Mouse (Mus musculus): ENCODE results near the gene Usp54.

Gene Usp54

GRCm38 (mm10) chr14:20640644-20641437, at the start of gene Usp54:
Gene Usp54, minus strand, starts transcription at chr14:20641063.
- peak; percentile 99 for ATAC-seq (ENCODE audit: low TSS enrichment)

DNA sequence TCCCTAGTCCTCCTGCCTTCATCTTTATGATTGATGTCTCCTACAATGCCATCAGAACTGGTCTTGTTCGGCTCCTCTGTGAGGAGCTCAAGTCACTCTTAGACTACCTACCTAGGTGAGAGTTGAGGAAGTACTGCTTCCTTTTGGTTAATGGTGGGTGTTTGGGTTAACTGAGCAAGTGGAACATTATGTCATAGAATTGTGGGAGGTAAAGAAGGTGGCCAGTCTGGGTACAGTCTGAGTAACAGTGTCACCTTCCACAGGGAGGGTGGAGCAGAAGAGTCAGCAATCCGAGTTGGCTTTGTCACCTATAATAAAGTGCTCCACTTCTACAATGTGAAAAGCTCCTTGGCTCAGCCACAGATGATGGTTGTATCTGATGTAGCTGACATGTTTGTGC, 48.1 kb upstream of the Usp54 start:
- no peak for ATAC-seq (ENCODE audit: low TSS enrichment)

- peak; percentile 82 for ATAC-seq (ENCODE audit: low TSS enrichment)
Observed at GRCm38 (mm10) chr14:20686576-20686975, 45.7 kb upstream of the Usp54 start.

DNA sequence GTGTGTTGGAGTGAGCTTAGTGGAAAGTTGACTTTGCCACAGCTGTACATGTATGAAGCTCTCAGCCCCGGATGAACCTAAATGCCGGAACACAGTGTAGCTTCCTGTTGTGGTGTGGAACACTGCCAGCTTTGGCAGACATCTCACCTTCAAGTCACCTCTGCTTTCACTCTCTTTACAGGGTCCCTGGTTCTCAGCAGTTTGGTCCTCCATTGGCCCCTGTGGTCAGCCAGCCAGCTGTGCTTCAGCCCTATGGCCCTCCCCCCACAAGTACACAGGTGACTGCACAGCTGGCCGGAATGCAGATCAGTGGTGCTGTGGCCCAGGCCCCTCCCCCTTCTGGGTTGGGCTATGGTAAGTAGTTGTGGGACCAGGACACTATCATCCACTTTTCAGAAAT, 41.6 kb upstream of the Usp54 start:
- ATAC-seq (ENCODE audit: low TSS enrichment), result no peak

DNA sequence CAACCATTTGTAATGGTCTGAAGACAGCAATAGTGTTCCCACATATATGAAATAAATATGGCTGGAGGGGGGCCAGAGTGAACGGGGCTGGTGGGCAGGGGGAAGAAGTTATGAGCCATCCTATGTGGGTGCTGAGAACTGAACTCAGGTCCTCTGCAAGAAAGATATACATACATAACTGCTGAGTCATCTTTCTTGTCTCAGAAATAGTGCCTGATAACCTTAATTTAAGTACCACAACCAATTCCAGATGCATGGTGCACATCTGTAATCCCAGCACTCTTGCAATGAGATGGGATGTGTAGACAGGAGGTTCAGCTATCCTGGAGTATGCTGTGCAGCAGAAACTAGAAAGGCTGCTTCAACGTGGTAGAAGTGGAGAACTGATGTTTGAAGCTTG, 40.9 kb upstream of the Usp54 start:
- no peak for ATAC-seq (ENCODE audit: low TSS enrichment)

GRCm38 (mm10) chr14:20677906-20678305, 37.0 kb upstream of the Usp54 start:
- no peak for ATAC-seq (ENCODE audit: low TSS enrichment)

GRCm38 (mm10) chr14:20674064-20674833, 33.4 kb upstream of the Usp54 start, which contains the start of gene Sec24c:
Gene Sec24c, plus strand, starts transcription at chr14:20674308.
- peak; percentile 95 for ATAC-seq (ENCODE audit: low TSS enrichment)

GRCm38 (mm10) chr14:20673735-20674063, 32.8 kb upstream of the Usp54 start:
- ATAC-seq (ENCODE audit: low TSS enrichment), result peak; percentile 60

- no peak for ATAC-seq (ENCODE audit: low TSS enrichment)
Observed at GRCm38 (mm10) chr14:20672990-20673389, 32.1 kb upstream of the Usp54 start.

GRCm38 (mm10) chr14:20668154-20668810, 27.4 kb upstream of the Usp54 start, which contains the start of gene Synpo2l:
Gene Synpo2l, minus strand, starts transcription at chr14:20668354.
- no peak for ATAC-seq (ENCODE audit: low TSS enrichment)

DNA sequence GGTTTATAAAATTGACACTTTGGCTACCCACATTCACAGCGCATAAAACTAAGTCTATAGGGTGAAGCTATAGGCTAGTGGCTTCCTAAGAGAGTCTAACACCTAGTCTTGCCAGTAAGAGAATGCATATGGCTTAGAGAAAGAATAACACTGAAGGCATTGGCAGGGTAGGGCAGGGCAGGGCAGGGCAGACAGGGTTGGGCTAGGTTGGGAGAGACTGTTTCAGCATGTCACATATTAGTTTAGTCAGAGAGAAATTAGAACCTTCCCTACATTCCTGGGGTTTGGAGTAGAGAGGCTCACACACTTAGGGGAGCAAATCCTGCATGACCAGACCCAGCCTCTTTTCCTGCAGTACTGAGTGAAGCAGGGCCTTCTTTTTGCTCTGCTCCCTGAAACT, 26.6 kb upstream of the Usp54 start:
- ATAC-seq (ENCODE audit: low TSS enrichment), result no peak

DNA sequence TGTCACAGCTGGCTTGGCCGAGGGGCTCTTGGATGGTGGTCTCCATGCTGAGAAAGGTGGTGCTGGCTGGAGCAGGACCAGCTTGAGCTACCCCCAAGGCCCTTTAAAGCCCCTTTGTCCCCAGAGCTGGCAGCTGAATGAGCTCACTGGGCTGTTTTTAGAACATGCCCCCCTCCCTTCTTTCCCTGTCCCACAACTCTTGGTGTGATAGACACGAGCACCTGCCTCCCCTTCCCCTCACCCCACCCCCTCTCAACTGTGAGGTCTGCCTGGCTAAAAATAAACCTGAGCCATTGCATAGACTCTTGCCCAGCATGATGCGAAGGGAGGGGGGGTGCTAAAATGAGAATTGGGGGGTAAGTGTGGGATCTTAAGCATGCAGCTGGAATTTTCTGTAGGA, 23.6 kb upstream of the Usp54 start:
- no peak for ATAC-seq (ENCODE audit: low TSS enrichment)

DNA sequence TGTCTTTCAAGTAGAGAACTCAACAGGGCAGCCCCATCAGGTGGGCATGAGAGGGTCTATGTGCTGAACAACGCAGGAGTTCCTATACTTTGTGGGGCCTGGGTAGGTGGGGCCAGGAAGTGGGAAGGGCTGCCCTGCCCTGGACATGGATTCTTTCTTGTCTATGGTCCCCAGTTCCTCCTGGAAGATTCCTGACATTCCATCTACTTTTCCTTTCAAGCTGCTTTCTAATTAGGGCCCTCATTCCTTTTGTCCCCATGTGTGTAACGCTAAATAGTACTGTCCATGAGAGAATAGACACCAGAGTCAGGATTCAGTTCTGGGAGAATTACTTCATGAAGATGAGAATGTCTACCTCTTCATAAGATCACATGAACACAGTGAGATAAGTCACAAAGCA, 22.7 kb upstream of the Usp54 start:
- ATAC-seq (ENCODE audit: low TSS enrichment), result no peak

DNA sequence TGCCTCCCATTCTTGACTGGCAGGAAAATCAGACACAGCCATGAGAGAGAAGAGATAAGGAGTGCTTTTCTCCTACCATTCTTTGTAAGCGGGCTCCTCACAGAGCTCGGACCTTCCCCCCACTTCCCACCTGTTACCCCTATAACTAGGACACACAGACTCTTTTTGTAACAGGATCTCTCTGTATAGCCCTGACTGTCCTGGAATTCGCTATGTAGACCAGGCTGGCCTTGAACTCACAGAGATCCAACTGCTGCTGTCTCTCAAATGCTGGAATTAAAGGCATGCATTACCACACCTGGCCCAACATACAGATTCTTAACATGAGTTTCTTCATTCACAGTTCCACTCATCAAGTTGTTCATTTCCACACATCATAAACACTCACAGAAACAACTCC, 21.9 kb upstream of the Usp54 start:
- no peak for ATAC-seq (ENCODE audit: low TSS enrichment)

- ATAC-seq (ENCODE audit: low TSS enrichment), result no peak
Observed at GRCm38 (mm10) chr14:20661661-20662331, 20.9 kb upstream of the Usp54 start.

- ATAC-seq (ENCODE audit: low TSS enrichment), result peak; percentile 86
Observed at GRCm38 (mm10) chr14:20660827-20661660, 20.2 kb upstream of the Usp54 start.

DNA sequence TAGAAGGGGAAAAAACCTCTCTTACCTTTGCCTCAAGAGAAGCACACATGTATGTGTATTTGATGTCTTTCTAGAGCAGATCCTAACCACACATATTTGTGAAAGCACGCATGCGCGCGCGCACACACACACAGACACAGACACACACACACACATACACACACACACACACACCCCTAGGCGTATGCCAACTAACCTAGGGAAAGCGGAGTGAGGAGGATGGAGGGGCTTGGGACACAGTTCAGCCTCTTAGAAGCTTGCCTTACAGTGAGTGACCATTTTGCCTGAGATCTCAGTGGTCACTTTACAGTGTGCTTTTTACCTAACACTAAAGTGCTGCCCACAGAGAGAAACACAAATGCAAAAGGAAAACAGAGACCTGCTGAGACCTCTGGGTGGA, 18.8 kb upstream of the Usp54 start:
- ATAC-seq (ENCODE audit: low TSS enrichment), result no peak

DNA sequence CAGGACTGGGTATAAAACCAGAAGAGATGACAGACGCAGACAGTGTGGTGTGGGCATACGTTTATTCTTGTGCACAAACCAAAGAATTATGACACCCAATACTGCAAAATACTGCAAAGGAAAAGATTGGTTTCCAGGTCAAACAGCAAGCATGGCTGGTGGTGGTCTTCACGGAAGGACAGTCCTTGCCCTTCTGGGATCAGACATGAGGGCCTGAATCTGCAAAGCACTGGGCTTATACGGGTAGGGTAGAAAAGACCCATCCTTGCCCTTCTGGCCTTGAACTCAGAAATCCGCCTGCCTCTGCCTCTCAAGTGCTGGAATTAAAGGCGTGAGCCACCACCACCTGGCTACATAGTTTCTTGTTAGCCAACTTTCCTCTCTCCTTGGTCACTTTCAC, 18.0 kb upstream of the Usp54 start:
- ATAC-seq (ENCODE audit: low TSS enrichment), result no peak

- ATAC-seq (ENCODE audit: low TSS enrichment), result peak; percentile 26; the same call in 1 of the 2 replicates
Observed at GRCm38 (mm10) chr14:20658326-20658725, 17.5 kb upstream of the Usp54 start.

DNA sequence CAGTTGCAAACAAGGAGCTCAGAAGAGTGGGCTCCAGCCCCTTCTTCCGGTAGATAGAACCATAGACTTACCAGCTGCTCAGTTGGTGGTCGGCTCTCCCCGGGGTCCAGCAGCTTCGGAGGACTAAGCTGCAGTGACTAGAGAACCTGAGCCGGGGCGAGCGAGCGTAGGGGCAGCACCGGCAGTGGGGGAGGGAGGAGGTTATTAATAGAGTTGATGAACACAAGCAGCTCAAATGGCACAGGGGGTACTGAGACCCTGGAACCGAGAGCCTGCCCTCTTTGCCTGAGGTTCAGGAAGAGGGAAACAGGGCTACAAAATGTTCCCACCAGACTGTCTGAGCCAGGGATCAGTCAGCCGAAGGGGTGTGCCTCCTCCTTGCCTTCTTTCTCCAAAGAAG, 15.5 kb upstream of the Usp54 start, which contains the start of gene Myoz1:
TSS of gene Myoz1 (minus strand) at position 180 of the 400 bp plus-strand sequence.
- no peak for ATAC-seq (ENCODE audit: low TSS enrichment)

- ATAC-seq (ENCODE audit: low TSS enrichment), result no peak
Observed at GRCm38 (mm10) chr14:20655731-20656130, 14.9 kb upstream of the Usp54 start.
